Comparison of ENCODE assay signal across 20 mouse cellular contexts in the genomic region with DNA sequence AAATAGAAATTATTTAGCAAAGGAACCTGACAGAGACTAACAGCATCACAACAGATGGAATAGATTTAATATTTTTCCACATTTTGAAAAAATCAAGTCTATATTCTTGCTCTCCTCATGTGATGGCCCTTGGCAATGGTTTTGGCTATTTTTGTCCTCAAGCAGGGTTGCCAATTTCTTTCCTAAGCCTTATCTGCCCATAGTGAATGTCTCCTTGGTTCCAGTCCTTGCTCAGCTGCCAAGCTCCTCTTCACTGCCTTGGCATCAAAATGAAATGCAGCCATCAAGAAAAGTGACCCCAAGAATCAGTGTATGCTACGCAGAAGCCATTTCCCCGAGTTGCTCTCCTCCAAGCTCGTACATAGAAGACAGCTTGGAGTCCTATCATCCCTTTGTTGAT.
DNase-seq lines count a peak whose midpoint lies in the region; ATAC-seq lines count a peak whose summit lies in the region.
"Had no signal": no experiment of that assay in that cellular context is flagged by ENCODE, and none has a peak within 500 bp of the region (broad histone marks: within the 10 kb centered on the region; RNA-seq: fewer than 3 reads in every experiment).

No protein-coding gene starts in this region.

- peaks cover 4% of the 10 kb centered on the region; the same call in 1 of the 2 replicates for H3K4me1 ChIP-seq in heart, embryonic 16.5 days (ENCODE audit: control insufficient read depth, insufficient read depth, low read length)
- no peaks in the 10 kb centered on the region for H3K4me1 ChIP-seq in hindbrain, embryonic 12.5 days
- H3K4me1 ChIP-seq: limb, embryonic 15.5 days had no signal

- no peaks in the 10 kb centered on the region for H3K9me3 ChIP-seq in heart, embryonic 16.5 days (replicated peaks; ENCODE audit: control insufficient read depth, low read length)
- no peaks in the 10 kb centered on the region for H3K9me3 ChIP-seq in hindbrain, embryonic 12.5 days (replicated peaks)
- H3K9me3 ChIP-seq: limb, embryonic 15.5 days; megakaryocyte, embryonic 14.5 days had no signal

- H3K36me3 ChIP-seq in heart, embryonic 16.5 days (ENCODE audit: control insufficient read depth, insufficient read depth) = no peaks in the 10 kb centered on the region
- H3K36me3 ChIP-seq in hindbrain, embryonic 12.5 days = no peaks in the 10 kb centered on the region
- H3K36me3 ChIP-seq: limb, embryonic 15.5 days had no signal

- WGBS in heart, embryonic 16.5 days = 64% methylated on average over 3 of the region's 3 CpGs
- 84% methylated on average over 3 of the region's 3 CpGs for WGBS in hindbrain, embryonic 12.5 days

- no peak overlapping the region for H3K4me2 ChIP-seq in heart, embryonic 16.5 days (ENCODE audit: low read depth, low read length)
- H3K4me2 ChIP-seq in hindbrain, embryonic 12.5 days (replicated peaks) = no peak overlapping the region
- H3K4me2 ChIP-seq: limb, embryonic 15.5 days had no signal

- no peak overlapping the region for H3K4me3 ChIP-seq in heart, embryonic 16.5 days (ENCODE audit: low read length)
- no peak overlapping the region for H3K4me3 ChIP-seq in hindbrain, embryonic 12.5 days
- H3K4me3 ChIP-seq: erythroblast, embryonic 14.5 days; limb, embryonic 15.5 days; megakaryocyte, embryonic 14.5 days had no signal

- ATAC-seq in cerebellum, adult (ENCODE audit: insufficient number of reproducible peaks, low FRiP score, low TSS enrichment) = peak; percentile 85
- no peak for ATAC-seq in heart, embryonic 16.5 days (replicated peaks; ENCODE audit: extremely low read depth, insufficient read depth, low FRiP score)
- no peak for ATAC-seq in hindbrain, embryonic 12.5 days (ENCODE audit: low FRiP score)
- ATAC-seq in granulocyte monocyte progenitor cell, adult 5-6 weeks (replicated peaks; ENCODE audit: poor library complexity, severe bottlenecking) = no peak
- ATAC-seq: forebrain, embryonic 16.5 days; inflammation-experienced regulatory T-cells, adult 6 months had no signal

- H3K27me3 ChIP-seq in heart, embryonic 16.5 days (ENCODE audit: control insufficient read depth, insufficient read depth, low read length) = no peaks in the 10 kb centered on the region
- no peaks in the 10 kb centered on the region for H3K27me3 ChIP-seq in hindbrain, embryonic 12.5 days
- H3K27me3 ChIP-seq: limb, embryonic 15.5 days; megakaryocyte, embryonic 14.5 days had no signal

- no peak for DNase-seq in cerebellum, postnatal 4 days (ENCODE audit: low spot score in 2 of 2)
- peak; percentile 71 for DNase-seq in adipocyte (ENCODE audit: low spot score)
- peak; percentile 44 for DNase-seq in cerebellum, adult 8-10 months
- no peak for DNase-seq in gastrocnemius, postnatal 4 days (ENCODE audit: low spot score in 2 of 2)
- DNase-seq: gastrocnemius, postnatal 10 days; kidney, adult 8-10 months; kidney, postnatal 36 days; lung, postnatal 14 days; right cerebral cortex, adult 18-20 months; spleen, adult 18-20 months; thymus, postnatal 14 days had no signal

- no peak overlapping the region for H3K9ac ChIP-seq in heart, embryonic 16.5 days (ENCODE audit: low read length)
- no peak overlapping the region for H3K9ac ChIP-seq in hindbrain, embryonic 12.5 days
- H3K9ac ChIP-seq: limb, embryonic 15.5 days had no signal

- H3K27ac ChIP-seq in heart, embryonic 16.5 days (ENCODE audit: low read length) = peak overlapping the region; percentile 13; the same call in 1 of the 2 replicates
- no peak overlapping the region for H3K27ac ChIP-seq in hindbrain, embryonic 12.5 days
- H3K27ac ChIP-seq: limb, embryonic 15.5 days had no signal

Comparison
In these comparisons a context has a peak if more than half of its experiments do, and no peak if none do; other contexts are left out.
1. DNase-seq: peak in adipocyte (single experiment) and cerebellum, adult 8-10 months (single experiment); none in cerebellum, postnatal 4 days (0 of 2) and gastrocnemius, postnatal 4 days (0 of 2).